Mouse (Mus musculus) stomach, embryonic 15.5 days (tissue): ENCODE data around the gene Slc37a3. TPM values are rescaled to one million over a fixed set of nuclear protein-coding genes. Genes with fewer than 3 reads are reported as not detected.
A peak's percentile ranks its signal among the peaks of the same experiment; 100 is the strongest.
"Not testable (repeated sequence)": the region's sequence is repeated elsewhere in the genome, so short reads cannot be mapped to it uniquely, and the experiment has no call there.

Experiments used
- ATAC-seq: fragments of 200-750 bp; cut with Nextera tagmentation; 2 replicates; pipeline ENCODE4 v1.8.0; 2017; ENCODE audit warnings: low read depth, moderate number of reproducible peaks, moderate TSS enrichment; ENCODE audit not compliant: insufficient read depth, low FRiP score
- H3K27ac ChIP-seq: fragments of 300-500 bp; sonication (generic); 2 replicates; pipeline ENCODE4 v1.5.1; 2015; ENCODE audit warnings: mild to moderate bottlenecking, inconsistent platforms
- H3K27me3 ChIP-seq: fragments of 300-500 bp; sonication (generic); replicated peaks from 2 replicates; pipeline ENCODE4 v1.6.1; 2015; ENCODE audit warnings: inconsistent platforms
- H3K36me3 ChIP-seq: fragments of 300-500 bp; sonication (generic); 2 replicates; pipeline ENCODE4 v1.6.1; 2015; ENCODE audit warnings: inconsistent platforms
- H3K4me1 ChIP-seq: fragments of 300-500 bp; sonication (generic); 2 replicates; pipeline ENCODE4 v1.6.1; 2015; ENCODE audit warnings: inconsistent platforms
- H3K4me2 ChIP-seq: fragments of 300-500 bp; sonication (generic); 2 replicates; pipeline ENCODE4 v1.6.1; 2015; ENCODE audit warnings: mild to moderate bottlenecking, inconsistent platforms
- H3K4me3 ChIP-seq: fragments of 300-500 bp; sonication (generic); replicated peaks from 2 replicates; pipeline ENCODE4 v1.5.1; 2015; ENCODE audit warnings: inconsistent platforms
- H3K9ac ChIP-seq: fragments of 300-500 bp; sonication (generic); 2 replicates; pipeline ENCODE4 v1.6.1; 2015; ENCODE audit warnings: inconsistent platforms
- H3K9me3 ChIP-seq: fragments of 300-500 bp; sonication (generic); 2 replicates; pipeline ENCODE4 v1.6.1; 2016; ENCODE audit warnings: inconsistent platforms
- WGBS: fragments of 180-500 bp; shearing (Covaris S2); methylation state at CpG from one replicate; pipeline ENCODE4 v1.1.7; 2015; 5-methylcytosine and 5-hydroxymethylcytosine counted together
- polyA plus RNA-seq: library from polyadenylated mRNA; unstranded; fragments of >200 nt; fragmentation: Nextera tagmentation; extraction: Ambion mirVana; gene quantifications from 2 replicates; pipeline ENCODE4 v1.2.1, GENCODE M21; 2015

Slc37a3 gene
- polyA plus RNA-seq, 1 experiment from 2014 or later: 36.9 TPM

DNA sequence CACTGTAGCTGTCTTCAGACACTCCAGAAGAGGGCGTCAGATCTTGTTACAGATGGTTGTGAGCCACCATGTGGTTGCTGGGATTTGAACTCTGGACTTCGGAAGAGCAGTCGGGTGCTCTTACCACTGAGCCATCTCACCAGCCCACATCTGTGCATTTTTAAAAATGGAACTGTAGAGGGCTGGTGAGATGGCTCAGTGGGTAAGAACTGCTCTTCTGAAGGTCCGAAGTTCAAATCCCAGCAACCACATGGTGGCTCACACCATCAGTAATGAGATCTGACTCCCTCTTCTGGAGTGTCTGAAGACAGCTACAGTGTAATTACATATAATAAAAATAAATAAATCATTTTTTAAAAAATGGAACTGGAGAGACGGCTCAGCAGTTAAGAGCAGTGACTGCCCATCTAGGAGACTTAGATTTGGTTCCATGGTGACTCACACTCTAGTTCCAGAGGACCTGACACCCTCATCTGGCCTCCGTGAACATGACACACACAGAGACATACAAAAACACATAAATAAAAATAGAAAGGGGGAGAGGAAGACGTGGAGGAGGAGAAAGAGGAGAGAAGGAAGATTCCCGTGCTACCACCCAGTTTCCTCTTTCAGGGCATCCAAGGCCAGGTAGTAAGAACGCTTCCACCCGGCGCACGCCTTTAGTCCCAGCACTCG lies 823 bp upstream of the Slc37a3 start:
- not testable (repeated sequence) for H3K4me2 ChIP-seq, H3K27me3 ChIP-seq, H3K36me3 ChIP-seq, H3K27ac ChIP-seq, H3K4me3 ChIP-seq, ATAC-seq, H3K9ac ChIP-seq, H3K9me3 ChIP-seq
- WGBS: 74% methylated on average over 13 of the region's 13 CpGs
- H3K4me1 ChIP-seq: peaks cover 15% of the 10 kb centered on the region

DNA sequence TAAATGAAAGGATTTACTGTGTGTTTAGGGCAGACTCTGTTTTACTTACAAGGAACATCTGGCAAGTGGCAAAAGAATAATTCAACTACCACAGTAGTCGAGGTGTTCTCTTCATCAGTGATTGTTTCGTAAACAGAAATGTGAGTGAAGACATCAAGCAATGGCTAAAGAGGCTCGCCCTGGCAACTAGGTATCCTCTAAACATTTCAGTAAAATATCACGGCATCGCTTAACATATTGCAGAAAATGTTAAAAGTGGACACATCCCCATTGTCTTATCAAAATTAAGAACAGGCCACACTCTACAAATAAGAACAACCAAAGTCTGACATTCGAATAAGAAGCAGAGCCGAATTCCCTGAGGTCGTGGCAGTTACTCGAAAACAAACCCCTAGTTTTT lies 700 bp downstream of the Slc37a3 start:
- H3K9ac ChIP-seq: peak overlapping the region; percentile 76; the same call in 1 of the 2 replicates
- peaks cover 23% of the 10 kb centered on the region for H3K4me1 ChIP-seq
- WGBS: 8% methylated on average over 9 of the region's 9 CpGs
- H3K27ac ChIP-seq: no peak overlapping the region
- H3K36me3 ChIP-seq: no peaks in the 10 kb centered on the region
- no peak for ATAC-seq
- peak overlapping the region; percentile 95 for H3K4me3 ChIP-seq
- H3K4me2 ChIP-seq: peak overlapping the region; percentile 69
- no peaks in the 10 kb centered on the region for H3K27me3 ChIP-seq
- H3K9me3 ChIP-seq: no peaks in the 10 kb centered on the region

DNA sequence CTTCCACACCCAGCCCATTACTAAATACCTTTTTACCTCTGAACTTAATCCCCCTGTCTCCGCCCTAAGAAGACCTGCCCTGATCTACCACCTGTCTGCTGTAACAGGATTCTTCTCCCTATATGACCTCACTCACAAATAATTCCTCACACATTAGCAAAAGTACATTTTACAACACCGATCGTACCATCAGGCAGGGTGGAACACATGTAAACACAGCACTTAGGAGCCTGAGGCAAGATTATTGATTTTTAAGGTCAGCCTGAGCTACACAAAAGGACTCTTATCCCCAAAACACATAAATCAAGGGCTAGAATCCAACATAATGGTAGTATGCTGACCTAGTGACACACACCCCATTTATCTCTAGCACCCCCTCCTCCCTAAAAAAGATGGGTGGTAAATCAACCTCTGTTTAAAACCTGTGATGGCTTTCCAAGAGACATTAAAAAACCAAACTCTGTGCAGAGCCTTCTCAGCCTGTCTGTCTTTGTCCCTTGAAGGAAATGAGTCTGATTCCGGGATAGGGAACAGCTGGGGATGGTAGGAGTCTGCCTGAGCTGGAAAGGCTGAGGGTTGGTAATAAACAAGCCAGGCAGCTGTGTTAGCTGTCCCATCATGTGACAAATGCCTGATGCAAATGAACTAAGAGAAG lies 4.0 kb downstream of the Slc37a3 start:
- peaks cover 23% of the 10 kb centered on the region for H3K4me1 ChIP-seq
- no peak overlapping the region for H3K4me2 ChIP-seq
- no peaks in the 10 kb centered on the region for H3K36me3 ChIP-seq
- H3K27me3 ChIP-seq: no peaks in the 10 kb centered on the region
- H3K4me3 ChIP-seq: no peak overlapping the region
- H3K9ac ChIP-seq: no peak overlapping the region
- H3K27ac ChIP-seq: peak overlapping the region; percentile 35; the same call in 1 of the 2 replicates
- H3K9me3 ChIP-seq: no peaks in the 10 kb centered on the region
- no peak for ATAC-seq
- 32% methylated on average over 4 of the region's 4 CpGs for WGBS

DNA sequence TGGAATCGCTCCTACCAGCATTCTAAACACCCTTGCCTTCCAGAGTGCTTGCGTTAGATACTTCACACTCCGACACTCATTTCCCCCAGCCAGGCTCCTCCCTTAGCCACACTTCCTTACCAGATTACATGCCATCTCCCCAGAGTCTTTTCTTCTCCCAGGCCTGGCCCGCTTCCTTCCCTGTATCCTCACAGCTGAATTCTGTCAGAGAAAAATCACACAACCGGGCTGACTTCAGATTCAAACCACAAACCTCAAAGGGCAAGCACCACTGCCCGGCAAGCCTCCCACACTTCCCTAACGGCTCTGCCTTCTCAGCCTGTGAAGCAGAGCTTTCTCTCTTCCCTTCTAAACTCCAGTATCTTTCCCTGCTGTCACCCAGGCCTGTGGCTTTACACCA lies 4.7 kb downstream of the Slc37a3 start:
- Histone ChIP-seq H3K9ac (no peak overlapping the region), H3K4me1 (peaks cover 23% of the 10 kb centered on the region), H3K36me3 (no peaks in the 10 kb centered on the region), H3K27me3 (no peaks in the 10 kb centered on the region), H3K4me2 (no peak overlapping the region), H3K4me3 (no peak overlapping the region), H3K9me3 (no peaks in the 10 kb centered on the region), H3K27ac (peak overlapping the region; percentile 35; the same call in 1 of the 2 replicates)
- ATAC-seq: no peak
- WGBS: 13% methylated on average over 7 of the region's 7 CpGs

DNA sequence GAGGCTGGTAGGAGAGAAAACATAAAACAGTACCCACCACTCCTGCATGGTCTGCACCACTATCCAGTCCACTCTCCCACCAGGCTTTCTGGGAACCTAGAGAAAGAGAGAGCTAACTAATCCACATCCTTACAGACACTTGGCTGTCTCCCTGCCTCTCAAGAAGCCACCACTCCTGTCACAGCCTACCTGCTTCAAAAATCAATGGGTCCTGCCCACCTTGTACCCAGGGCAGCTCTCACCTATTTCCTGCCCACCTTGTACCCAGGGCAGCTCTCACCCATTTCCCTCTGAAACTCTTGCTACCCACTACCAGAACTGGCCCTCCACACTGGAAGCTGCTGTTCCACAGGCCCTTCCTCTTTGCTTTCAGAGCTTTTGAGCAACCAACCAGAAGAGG lies 5.4 kb downstream of the Slc37a3 start:
- 0 out of 2 replicates have a peak, but pooled peaks cover 2% of the 10 kb centered on the region for H3K36me3 ChIP-seq
- no peak overlapping the region for H3K9ac ChIP-seq
- no peak overlapping the region for H3K27ac ChIP-seq
- no peak for ATAC-seq
- no peaks in the 10 kb centered on the region for H3K9me3 ChIP-seq
- H3K4me2 ChIP-seq: no peak overlapping the region
- H3K4me3 ChIP-seq: no peak overlapping the region
- H3K4me1 ChIP-seq: peaks cover 23% of the 10 kb centered on the region
- no peaks in the 10 kb centered on the region for H3K27me3 ChIP-seq

DNA sequence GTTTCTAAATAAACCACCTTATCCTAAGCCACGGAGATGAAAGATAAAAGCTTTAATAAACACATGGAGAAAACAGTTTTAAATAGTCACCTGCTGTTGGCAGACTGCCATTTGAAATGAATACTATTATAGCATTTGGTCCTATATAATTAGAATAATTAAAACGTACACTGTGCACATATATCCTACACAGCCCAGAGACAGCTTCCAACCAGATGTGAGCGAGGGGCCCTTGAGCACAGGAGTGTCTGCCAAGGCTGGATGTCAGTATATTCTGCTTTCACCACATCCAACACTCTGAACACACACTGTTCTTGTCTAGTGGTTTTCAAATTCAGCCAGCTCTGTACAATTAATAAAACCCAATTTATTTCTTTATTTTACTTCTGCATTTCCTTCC lies 7.8 kb downstream of the Slc37a3 start:
- peaks cover 13% of the 10 kb centered on the region; the same call in 1 of the 2 replicates for H3K4me1 ChIP-seq
- H3K27me3 ChIP-seq: no peaks in the 10 kb centered on the region
- no peak overlapping the region for H3K4me3 ChIP-seq
- no peak overlapping the region for H3K9ac ChIP-seq
- H3K4me2 ChIP-seq: no peak overlapping the region
- peaks cover 5% of the 10 kb centered on the region; the same call in 1 of the 2 replicates for H3K36me3 ChIP-seq
- no peak overlapping the region for H3K27ac ChIP-seq
- 62% methylated on average over 3 of the region's 3 CpGs for WGBS
- no peaks in the 10 kb centered on the region for H3K9me3 ChIP-seq
- ATAC-seq: no peak

DNA sequence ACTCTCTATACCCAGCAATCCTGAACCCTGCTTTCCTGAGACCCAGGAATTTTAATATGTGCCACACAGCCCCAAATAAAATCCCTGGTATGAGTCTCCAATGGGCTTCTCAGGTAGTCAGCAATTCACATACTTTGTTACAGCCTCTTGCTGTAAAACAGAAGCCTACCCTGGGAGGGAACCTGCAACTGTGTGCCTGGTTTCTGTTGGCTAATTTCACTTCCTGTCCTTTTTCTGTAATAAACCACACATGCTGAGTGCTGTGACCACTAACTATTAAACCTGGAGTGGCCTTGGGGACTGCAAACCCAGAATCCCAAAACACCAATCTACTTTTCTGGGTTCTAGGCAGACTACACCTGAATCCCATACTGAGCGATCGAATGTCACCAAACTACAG lies 14.8 kb downstream of the Slc37a3 start:
- Histone ChIP-seq H3K4me2 (no peak overlapping the region), H3K4me3 (no peak overlapping the region), H3K27me3 (no peaks in the 10 kb centered on the region), H3K27ac (no peak overlapping the region), H3K36me3 (peaks cover 21% of the 10 kb centered on the region), H3K4me1 (no peaks in the 10 kb centered on the region), H3K9me3 (no peaks in the 10 kb centered on the region), H3K9ac (no peak overlapping the region)
- WGBS: 93% methylated on average over 2 of the region's 2 CpGs
- ATAC-seq: no peak

DNA sequence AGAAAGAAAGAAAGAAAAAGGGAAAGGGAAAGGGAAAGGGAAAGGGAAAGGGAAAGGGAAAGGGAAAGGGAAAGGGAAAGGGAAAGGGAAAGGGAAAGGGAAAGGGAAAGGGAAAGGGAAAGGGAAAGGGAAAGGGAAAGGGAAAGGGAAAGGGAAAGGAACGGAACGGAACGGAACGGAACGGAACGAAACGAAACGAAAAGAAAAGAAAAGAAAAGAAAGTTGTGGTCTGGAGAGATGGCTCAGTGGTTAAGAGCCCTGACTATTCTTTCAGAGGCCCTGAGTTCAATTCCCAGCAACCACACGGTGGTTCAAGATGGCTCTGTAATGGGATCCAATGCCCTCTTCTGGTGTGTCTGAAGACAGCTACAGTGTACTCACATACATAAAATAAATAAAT lies 18.3 kb downstream of the Slc37a3 start:
- not testable (repeated sequence) for H3K4me3 ChIP-seq, H3K9ac ChIP-seq, H3K4me1 ChIP-seq, H3K27me3 ChIP-seq, ATAC-seq, H3K4me2 ChIP-seq, H3K9me3 ChIP-seq, H3K27ac ChIP-seq
- peaks cover 26% of the 10 kb centered on the region for H3K36me3 ChIP-seq
- WGBS: 93% methylated on average over 9 of the region's 9 CpGs

DNA sequence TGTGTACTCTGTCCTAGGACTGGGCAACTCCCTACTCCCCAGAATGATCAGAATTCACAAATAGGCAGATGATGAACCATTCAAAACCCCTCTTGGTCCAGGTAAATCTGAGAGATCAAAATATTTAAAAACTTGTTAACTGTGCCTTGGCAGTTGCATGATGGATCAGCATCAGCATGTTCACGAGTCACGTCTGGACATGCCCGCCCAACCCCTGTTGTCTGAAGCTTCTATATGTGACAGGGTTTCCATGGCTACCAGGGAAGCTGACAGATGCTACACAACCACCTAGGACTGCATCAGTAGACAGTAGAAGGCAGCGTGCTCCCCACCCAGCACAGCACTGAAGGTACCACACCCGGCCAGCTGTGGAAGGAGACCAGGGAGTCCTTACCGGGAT lies 28.5 kb downstream of the Slc37a3 start:
- no peaks in the 10 kb centered on the region for H3K27me3 ChIP-seq
- no peak for ATAC-seq
- 70% methylated on average over 6 of the region's 6 CpGs for WGBS
- H3K4me3 ChIP-seq: no peak overlapping the region
- H3K36me3 ChIP-seq: peaks cover 31% of the 10 kb centered on the region; the same call in 1 of the 2 replicates
- no peaks in the 10 kb centered on the region for H3K9me3 ChIP-seq
- no peaks in the 10 kb centered on the region for H3K4me1 ChIP-seq
- no peak overlapping the region for H3K27ac ChIP-seq
- H3K4me2 ChIP-seq: no peak overlapping the region
- no peak overlapping the region for H3K9ac ChIP-seq

DNA sequence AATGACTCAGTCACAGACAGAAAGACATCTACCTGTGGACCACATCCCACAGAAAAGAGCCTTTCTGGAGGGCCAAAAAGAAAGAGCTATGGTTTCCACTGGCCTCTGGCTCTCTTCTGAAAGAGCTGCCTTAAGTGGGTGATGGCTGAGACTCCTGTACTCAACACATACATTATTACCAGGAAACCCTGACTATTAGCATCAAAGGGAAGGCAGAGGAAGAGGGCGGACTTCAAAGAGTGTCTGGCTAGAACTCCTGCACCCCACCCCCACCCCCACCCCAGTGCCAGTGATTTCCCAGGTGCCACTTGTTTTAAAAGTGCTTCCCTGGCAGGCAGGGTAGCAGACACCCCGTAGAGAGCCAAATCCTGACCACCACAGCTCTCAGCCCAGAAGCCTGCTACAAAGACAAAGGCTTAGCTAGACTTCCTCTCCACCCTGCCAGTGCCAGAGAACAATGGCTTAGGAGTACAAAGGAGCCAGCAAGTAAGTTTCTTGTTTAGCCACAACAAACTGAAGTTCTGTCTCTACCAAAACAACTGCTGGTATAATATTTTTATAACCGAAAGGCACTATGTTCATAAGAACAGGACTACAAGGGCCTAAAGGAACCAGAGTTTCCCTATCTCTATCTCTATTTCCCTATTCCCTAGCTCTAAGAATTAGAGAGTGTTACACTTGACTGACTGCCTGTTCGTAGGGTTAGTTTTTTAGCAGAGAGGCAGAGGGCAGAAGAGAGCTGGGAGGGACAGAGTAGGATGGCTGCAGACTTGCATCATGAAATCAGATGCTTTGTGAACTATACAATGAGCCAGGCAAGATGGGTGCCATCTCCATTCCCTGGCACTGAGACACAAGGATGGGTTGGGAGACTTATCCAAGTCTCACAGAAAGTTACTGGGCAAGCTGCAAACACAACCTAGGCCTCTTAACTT lies 29.3 kb downstream of the Slc37a3 start:
- no peaks in the 10 kb centered on the region for H3K9me3 ChIP-seq
- H3K27ac ChIP-seq: no peak overlapping the region
- H3K27me3 ChIP-seq: no peaks in the 10 kb centered on the region
- peaks cover 31% of the 10 kb centered on the region; the same call in 1 of the 2 replicates for H3K36me3 ChIP-seq
- H3K4me2 ChIP-seq: no peak overlapping the region
- WGBS: 56% methylated on average over 4 of the region's 4 CpGs
- ATAC-seq: no peak
- no peak overlapping the region for H3K9ac ChIP-seq
- H3K4me1 ChIP-seq: no peaks in the 10 kb centered on the region
- no peak overlapping the region for H3K4me3 ChIP-seq

DNA sequence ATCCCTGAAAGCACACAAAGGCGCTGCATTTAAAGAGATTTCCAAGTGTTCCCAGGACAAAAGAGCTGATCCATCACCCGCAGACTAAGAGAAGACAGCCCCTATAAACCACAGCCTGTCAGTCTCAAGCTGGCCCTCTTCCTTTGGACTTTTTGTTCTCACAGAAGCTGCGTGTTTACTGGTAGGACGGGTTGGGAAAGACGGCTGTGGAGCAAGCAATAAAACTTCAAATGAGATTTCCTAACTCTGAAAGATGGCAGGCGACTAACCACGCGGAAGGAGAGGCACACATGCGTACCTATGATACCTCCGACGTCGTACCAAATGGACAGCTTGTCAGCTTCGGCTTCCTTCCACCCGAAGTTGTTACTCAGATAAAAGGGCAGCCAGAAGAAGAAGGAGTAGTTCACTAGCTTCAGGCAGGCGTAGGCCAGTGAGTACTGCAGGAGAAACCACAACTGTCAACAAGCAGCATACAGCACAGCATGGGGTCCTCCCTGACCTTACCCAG lies 30.4 kb downstream of the Slc37a3 start:
- WGBS: 23% methylated on average over 15 of the region's 15 CpGs
- H3K4me2 ChIP-seq: no peak overlapping the region
- H3K36me3 ChIP-seq: peaks cover 33% of the 10 kb centered on the region

More for the DNA sequence above, 30.4 kb downstream of the Slc37a3 start:
- ATAC-seq: no peak
- Histone ChIP-seq H3K27ac (no peak overlapping the region), H3K4me1 (no peaks in the 10 kb centered on the region), H3K9me3 (no peaks in the 10 kb centered on the region), H3K4me3 (no peak overlapping the region), H3K27me3 (no peaks in the 10 kb centered on the region), H3K9ac (no peak overlapping the region)
